Mouse (Mus musculus) spleen, postnatal 36 days (tissue): ENCODE measurements around the gene Gm7951.
"Not testable (repeated sequence)": the region's sequence is repeated elsewhere in the genome, so short reads cannot be mapped to it uniquely, and the experiment has no call there.

Experiments used
- DNase-seq, 2 experiments: peaks; one replicate each; pipeline ENCODE4 v3.0.0; 2022; ENCODE audit warnings: low spot score in 2 of 2, mixed read lengths in 1 of 2

Gm7951 gene

GRCm38 (mm10) chr14:42117269-42117668 lies at the start of gene Gm7951:
Gm7951 (minus strand) TSS chr14:42117369.
- DNase-seq = not testable (repeated sequence)

- DNase-seq = not testable (repeated sequence)
These were observed 45.4 kb upstream of the Gm7951 start, which contains the start of gene Gm17027 for GRCm38 (mm10) chr14:42162522-42162921. Gm17027 (minus strand) TSS chr14:42162622.

- DNase-seq = not testable (repeated sequence)
These were observed 17.4 kb upstream of the Gm7951 start for GRCm38 (mm10) chr14:42134571-42134970.

- not testable (repeated sequence) for DNase-seq
These were observed 16.6 kb upstream of the Gm7951 start for GRCm38 (mm10) chr14:42133806-42134205.
